Mouse (Mus musculus) cerebellum, adult 2 months (tissue): ENCODE results near the gene Fancd2. TPM values are rescaled to one million over a fixed set of nuclear protein-coding genes. Genes with fewer than 3 reads are reported as not detected.
A peak's percentile ranks its signal among the peaks of the same experiment; 100 is the strongest.

Source experiments
- DNase-seq, 2 experiments: peaks; one replicate each; pipeline ENCODE4 v3.0.0; 2021
- H3K27ac ChIP-seq: fragments of 200-500 bp; 2 replicates; pipeline ENCODE4 v1.5.1; 2012; ENCODE audit warnings: low read length, control low read depth, inconsistent platforms; ENCODE audit not compliant: insufficient read depth
- H3K27me3 ChIP-seq: fragments of 200-500 bp; 2 replicates; pipeline ENCODE4 v1.6.1; 2012; ENCODE audit warnings: inconsistent platforms, mild to moderate bottlenecking, low read length, moderate library complexity; ENCODE audit not compliant: control insufficient read depth, insufficient read depth
- H3K4me1 ChIP-seq: fragments of 200-500 bp; 2 replicates; pipeline ENCODE4 v1.6.1; 2011; ENCODE audit warnings: low read length; ENCODE audit not compliant: control insufficient read depth, insufficient read depth
- H3K4me3 ChIP-seq: fragments of 200-500 bp; replicated peaks from 2 replicates; pipeline ENCODE3; 2011; ENCODE audit warnings: mild to moderate bottlenecking, low read depth, low read length, control low read depth; ENCODE audit not compliant: insufficient read depth
- CTCF ChIP-seq: fragments of 200-500 bp; IDR thresholded peaks from 2 replicates; pipeline ENCODE4 v1.5.1; 2011; ENCODE audit warnings: low read depth, mild to moderate bottlenecking, control low read depth, low read length, moderate library complexity, borderline replicate concordance; ENCODE audit not compliant: insufficient read depth
- POLR2A ChIP-seq: fragments of 200-500 bp; IDR thresholded peaks from 2 replicates; pipeline ENCODE4 v1.6.1; 2011; ENCODE audit warnings: low read length, control low read depth, borderline replicate concordance; ENCODE audit not compliant: insufficient read depth
- WGBS: fragments of 180-500 bp; shearing (Covaris S2); methylation state at CpG from one replicate; pipeline ENCODE4 v1.1.7; 2018; 5-methylcytosine and 5-hydroxymethylcytosine counted together
- polyA plus RNA-seq: library from polyadenylated mRNA; depleted of rRNA; stranded (reverse); fragments of >200 nt; gene quantifications from 2 replicates; pipeline ENCODE4 v1.2.3, GENCODE M21; 2012

Gene Fancd2
- polyA plus RNA-seq, 1 experiment = 0.34 TPM

DNA sequence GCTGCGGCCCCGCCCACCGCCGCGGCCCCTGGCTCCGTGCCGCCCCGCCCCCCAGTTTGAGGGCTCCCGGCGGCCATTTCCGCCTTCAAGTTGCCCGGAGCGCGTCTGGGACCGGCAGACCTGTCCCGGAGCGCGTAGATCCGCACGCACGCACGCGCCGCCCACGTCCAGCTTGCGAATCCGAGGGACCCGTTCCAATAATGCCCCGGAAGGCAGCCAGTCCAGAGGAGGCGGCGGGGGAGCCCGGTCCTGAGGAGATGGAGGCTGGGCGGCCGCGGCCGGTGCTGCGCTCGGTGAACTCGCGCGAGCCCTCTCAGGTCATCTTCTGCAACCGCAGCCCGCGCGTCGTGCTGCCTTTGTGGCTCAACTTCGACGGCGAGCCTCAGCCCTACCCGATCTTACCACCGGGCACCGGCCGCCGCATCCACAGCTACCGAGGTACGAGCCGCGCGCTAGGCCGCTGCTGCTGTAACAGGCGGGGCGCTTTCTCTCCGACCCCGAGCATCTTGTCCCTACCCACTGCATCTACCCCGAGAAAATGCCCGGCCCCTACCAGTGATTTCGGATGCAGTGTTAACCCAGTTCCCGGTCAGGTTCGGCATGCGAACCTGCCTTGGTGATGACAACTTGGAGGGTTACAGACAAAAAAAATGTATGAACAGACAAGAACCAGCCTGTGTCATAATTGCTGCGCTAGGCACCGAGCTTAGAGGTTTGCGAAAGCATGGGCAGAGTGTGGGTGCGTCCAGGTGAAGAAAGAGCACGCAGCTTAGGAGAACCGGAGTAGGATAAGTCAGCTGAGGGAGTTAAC is 92.7 kb downstream of the Fancd2 start, which contains the start of gene Vhl:
Gene Vhl, plus strand, starts transcription at position 19 of the 811 bp plus-strand sequence.
- no peaks in the 10 kb centered on the region for H3K27me3 ChIP-seq
- peak within 1 kb of the TSS; percentile 39 for H3K27ac ChIP-seq
- peak; percentile 85 for DNase-seq
- no peaks in the 10 kb centered on the region for H3K4me1 ChIP-seq
- H3K4me3 ChIP-seq = peak within 1 kb of the TSS; percentile 70
- WGBS = 1% methylated on average over 76 of the region's 76 CpGs
- TF ChIP-seq POLR2A = 0 out of 2 replicates have a peak, but pooled peaks have one; percentile 31
- TF ChIP-seq CTCF = no peak

DNA sequence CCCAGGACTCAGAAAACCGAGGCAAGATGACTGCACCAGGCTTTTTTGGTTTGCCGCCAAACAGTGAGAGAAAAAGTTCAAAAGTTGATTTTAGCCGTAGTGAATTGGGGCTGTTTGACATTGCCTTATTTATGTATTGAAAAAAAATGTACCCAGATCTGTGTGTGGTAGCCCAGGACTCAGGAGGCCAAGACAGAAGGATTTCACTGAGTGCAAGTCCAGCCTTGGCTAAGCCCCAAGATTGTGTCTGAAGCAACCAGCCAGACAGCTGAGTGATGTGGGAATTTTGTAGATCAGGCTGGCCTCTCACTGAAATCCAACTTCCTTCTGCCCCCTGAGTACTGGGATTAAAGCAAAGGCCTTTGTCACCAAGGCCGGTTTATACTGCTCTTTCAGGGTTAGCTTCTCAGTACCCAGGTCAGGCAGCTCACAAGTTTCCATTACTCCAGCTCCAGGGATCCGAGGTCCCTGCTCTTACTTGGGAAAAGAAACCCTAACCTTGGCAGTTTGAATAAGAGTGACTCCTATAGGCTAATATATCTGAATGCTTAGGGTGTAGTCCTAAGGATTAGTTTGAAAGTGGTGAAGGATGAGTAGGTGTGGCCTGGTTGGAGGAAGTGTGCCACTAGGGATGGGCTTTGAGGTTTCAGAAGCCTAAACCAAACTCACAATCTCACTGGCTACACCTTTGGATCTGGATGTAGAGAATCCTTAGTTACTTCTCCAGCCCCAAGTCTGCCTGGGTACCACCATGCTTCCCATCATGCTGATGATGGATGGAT is 93.7 kb downstream of the Fancd2 start:
- no peak overlapping the region for H3K4me3 ChIP-seq
- 52% methylated on average over 5 of the region's 5 CpGs for WGBS
- no peak overlapping the region for H3K27ac ChIP-seq
- peak; percentile 25 to 27 for DNase-seq
- TF ChIP-seq CTCF (no peak), POLR2A (no peak)
- no peaks in the 10 kb centered on the region for H3K4me1 ChIP-seq
- H3K27me3 ChIP-seq = no peaks in the 10 kb centered on the region

DNA sequence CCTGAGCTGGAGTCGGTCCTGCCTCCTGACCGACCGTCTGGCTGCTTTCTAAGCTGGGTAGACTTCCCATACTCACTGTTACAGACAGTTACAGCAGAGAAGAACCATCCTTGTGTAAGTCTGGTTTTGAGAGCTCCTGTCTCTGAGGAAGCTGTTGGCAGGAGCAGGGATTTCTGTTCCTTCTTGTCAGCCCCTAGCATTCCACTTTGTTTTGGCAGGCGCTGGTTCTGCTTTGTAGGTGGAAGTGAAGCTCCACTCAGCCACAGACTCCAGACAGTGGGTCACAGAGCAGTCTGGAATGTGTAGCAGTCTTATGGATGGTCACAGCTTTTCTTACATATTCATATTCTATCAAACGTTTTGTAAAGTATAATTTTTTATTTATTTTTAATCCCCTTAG is 98.8 kb downstream of the Fancd2 start:
- TF ChIP-seq POLR2A = no peak
- no peak for TF ChIP-seq CTCF
- Histone ChIP-seq H3K4me1 (no peaks in the 10 kb centered on the region), H3K27ac (no peak overlapping the region), H3K4me3 (no peak overlapping the region), H3K27me3 (no peaks in the 10 kb centered on the region)
- no peak for DNase-seq
- 76% methylated on average over 5 of the region's 5 CpGs for WGBS

DNA sequence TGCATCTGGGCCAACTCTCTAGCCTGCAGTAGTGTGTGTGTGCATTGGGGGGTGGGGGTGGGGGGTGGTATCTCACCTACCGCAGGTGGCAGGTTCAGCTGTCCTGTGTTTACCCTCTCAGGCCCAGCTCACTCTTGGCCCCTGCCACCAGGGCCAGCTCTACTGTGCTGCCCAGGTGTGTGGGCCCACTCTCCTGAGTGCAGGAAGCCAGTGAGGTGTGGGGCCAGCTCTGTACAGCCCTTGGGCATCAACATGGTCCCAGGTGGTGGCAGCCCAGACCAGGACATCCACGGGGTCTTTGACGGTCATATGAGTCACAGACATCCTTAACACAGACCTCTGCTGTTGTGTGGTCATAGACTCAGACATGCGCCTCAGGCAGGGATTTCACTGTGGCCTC is 101.4 kb downstream of the Fancd2 start:
- 95% methylated on average over 4 of the region's 4 CpGs for WGBS

DNA sequence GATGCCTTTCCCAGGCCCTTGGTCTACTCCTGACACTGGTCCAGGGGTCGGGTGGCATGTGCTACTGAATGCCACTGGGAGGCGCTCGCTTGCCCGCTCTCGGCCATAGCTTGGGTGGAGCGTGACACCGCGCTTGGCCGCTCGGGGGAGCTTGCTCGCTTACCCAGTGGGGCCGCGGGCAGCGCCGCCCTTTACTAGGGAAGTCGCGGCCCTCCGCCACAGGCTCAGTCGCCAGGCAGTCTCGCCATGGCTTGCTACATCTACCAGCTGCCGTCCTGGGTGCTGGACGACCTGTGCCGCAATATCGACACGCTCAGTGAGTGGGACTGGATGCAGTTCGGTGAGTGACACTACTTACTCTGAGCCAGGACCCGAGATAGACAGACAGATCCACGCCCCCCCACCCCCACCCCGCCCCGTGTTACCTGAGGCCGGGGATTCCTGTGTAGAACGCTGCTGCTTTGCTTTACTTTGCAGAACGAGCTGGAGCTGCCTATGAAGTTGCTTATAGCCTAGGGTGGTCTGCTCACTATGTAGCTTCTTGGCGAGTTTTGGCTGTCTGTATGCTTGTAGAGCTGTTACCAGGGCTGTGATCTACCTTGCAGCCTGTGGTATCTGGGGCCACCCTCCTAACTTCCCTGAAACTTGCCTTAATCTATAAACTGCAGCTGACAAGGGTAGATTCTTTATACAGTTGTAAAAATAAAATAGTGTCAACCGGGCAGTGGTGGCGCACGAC is 107.0 kb downstream of the Fancd2 start, which contains the start of gene Irak2:
Gene Irak2, plus strand, starts transcription at position 166 of the 739 bp plus-strand sequence.
- peak; percentile 56; the same call in 1 of the 2 replicates for TF ChIP-seq POLR2A
- TF ChIP-seq CTCF = peak; percentile 92
- Histone ChIP-seq H3K27ac (0 out of 2 replicates have a peak within 1 kb of the TSS, but pooled peaks have one; percentile 8), H3K4me3 (peak within 1 kb of the TSS; percentile 75), H3K4me1 (no peaks in the 10 kb centered on the region), H3K27me3 (no peaks in the 10 kb centered on the region)
- peak; percentile 92 to 95 for DNase-seq
- 8% methylated on average over 37 of the region's 37 CpGs for WGBS

More for the DNA sequence above, 101.4 kb downstream of the Fancd2 start:
- Histone ChIP-seq H3K4me1 (no peaks in the 10 kb centered on the region), H3K27ac (no peak overlapping the region), H3K27me3 (no peaks in the 10 kb centered on the region), H3K4me3 (no peak overlapping the region)
- TF ChIP-seq CTCF (no peak), POLR2A (no peak)
- DNase-seq = no peak

DNA sequence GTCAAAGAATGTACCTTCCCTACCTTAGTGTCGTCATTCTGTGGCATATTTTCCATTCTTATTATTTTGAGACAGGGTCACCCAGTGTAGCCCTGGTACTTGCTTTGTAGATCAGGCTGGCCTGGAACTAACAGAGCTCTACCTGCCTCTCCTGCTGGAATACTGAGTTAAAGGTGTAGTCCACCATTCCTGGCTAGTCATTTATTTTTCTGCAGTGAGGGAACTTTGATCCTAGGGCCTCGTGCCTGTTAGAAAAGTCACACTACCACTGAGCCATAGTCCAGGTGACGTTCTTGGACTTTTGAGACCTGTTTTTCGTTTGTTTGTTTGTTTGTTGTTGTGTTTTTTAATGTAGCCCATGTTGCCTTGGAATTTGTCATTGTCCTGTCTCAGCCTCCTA is 107.7 kb downstream of the Fancd2 start:
- DNase-seq = no peak
- 88% methylated on average over 4 of the region's 4 CpGs for WGBS
- no peaks in the 10 kb centered on the region for H3K4me1 ChIP-seq
- no peak overlapping the region for H3K27ac ChIP-seq
- no peak overlapping the region for H3K4me3 ChIP-seq
- H3K27me3 ChIP-seq = no peaks in the 10 kb centered on the region
- TF ChIP-seq POLR2A (no peak), CTCF (no peak)

DNA sequence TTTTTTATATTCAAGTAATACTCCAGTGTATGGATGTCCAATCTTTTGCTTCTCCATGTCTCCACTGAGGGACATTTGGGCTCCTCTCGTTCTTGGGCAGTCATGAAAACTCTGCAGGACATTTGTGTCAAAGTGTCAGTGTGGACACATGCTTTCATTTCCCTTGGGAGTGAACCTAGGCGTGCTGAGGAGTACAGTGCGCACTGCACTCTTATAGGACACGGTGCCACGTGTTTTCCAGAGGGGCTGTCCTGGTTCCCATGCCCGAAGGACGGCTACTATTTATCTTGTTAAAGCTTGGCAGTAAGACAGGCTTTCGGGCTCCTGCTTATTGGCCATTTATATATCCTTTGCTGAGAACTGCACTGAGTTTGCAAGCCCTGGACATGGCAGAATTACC is 111.1 kb downstream of the Fancd2 start:
- WGBS = 77% methylated on average over 8 of the region's 8 CpGs

More for the DNA sequence above, 111.1 kb downstream of the Fancd2 start:
- no peak for DNase-seq
- H3K4me1 ChIP-seq = no peaks in the 10 kb centered on the region
- no peak overlapping the region for H3K4me3 ChIP-seq
- H3K27ac ChIP-seq = no peak overlapping the region
- H3K27me3 ChIP-seq = no peaks in the 10 kb centered on the region
- TF ChIP-seq POLR2A (no peak), CTCF (no peak)
